Mouse (Mus musculus) spleen, postnatal 36 days (tissue): Measurements from ENCODE around the gene Me1.

Experiments used
- DNase-seq, 2 experiments: peaks; one replicate each; pipeline ENCODE4 v3.0.0; 2022; ENCODE audit warnings: low spot score in 2 of 2, mixed read lengths in 1 of 2

Me1 gene

DNA sequence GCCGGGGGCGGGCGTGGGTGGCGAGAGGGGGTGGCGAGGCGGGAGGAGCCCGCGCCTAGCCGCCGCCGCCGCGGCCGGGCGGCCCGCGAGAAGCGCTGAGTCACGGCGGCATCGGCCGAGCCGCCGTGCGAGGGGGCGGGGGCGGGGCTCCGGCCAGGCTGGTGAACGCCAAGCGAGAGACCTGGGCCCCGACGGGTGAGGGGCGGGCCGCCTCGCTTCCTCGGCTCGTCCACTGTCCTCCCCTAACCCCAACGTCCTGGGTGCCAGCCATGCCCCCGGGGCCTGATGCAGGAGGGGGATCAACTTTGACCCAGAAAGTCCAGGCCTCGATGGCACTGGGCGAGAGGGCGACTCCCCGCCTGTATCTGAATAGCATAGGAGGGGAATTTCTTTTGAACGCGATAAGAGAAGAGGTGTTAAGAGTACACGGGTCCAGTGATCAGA, at the start of gene Me1:
Gene Me1 (minus strand): TSS at position 136 of the 444 bp plus-strand sequence.
- DNase-seq, result no peak

DNA sequence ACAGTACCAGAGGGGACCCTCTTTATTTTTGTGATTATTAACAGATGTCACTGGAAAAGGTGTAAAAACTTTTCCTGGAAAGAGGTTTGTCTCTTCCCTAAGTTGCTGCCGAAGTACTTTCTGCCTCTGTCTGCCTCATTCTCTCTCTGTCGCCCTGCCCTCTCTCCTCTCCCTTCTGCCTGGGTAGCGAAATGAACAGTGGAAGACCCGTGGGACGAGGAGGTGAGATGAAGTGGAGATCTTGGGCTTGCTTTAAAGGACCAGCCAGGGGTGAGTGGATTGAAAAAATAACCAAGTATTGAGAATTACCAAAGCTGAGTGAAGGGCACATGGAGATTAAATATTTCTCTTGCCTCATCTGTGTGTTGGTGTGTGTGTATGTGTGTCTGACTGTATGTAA, 48.3 kb upstream of the Me1 start:
- no peak for DNase-seq

DNA sequence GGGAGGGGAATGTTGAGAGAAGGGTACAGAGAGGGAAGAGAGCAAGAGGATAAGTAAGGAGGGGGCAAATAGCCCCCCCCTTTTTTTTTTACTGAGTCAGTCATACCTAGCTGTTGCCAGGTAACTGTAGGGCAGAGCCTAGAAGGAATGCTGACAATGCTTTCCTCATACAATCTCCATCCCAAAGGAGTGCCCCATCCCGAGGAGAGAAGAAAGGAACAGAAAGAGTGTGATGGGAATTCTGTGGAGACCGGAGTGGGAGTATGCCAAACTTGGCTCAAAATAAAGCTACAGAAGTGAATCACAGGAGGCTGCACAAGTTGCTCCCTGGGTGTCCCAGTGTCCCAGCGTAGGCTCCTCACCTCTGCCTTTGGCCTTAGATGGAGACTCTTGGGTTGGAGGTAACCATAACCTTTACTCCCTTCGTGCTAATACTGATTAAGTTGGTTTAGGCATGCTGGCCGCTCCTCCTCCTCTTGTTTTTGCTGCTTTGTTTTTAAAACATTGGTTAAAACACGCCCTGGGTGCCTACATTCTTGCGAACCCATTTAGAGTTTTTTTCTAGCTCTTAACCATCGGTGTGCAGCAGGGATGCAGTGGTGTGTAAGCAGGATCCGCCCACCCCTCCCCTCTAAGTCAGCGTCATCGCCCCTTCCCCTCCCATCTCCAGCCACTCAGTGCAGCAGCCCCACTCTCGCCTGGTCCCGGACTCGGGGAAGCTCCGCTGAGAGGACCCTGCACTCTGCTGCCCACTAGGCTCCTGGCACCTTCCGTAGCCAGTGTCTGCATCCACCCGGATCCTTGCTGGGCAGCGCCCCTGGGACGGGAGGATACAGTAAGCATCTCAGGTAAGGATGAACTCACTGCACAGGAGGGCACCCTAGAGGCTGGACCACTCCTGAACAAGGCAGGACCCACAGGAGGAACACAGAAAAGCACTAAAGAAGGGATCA, 47.5 kb upstream of the Me1 start, which contains the start of gene Prss35:
Gene Prss35 (plus strand): TSS at position 691 of the 953 bp plus-strand sequence.
- DNase-seq, result no peak

DNA sequence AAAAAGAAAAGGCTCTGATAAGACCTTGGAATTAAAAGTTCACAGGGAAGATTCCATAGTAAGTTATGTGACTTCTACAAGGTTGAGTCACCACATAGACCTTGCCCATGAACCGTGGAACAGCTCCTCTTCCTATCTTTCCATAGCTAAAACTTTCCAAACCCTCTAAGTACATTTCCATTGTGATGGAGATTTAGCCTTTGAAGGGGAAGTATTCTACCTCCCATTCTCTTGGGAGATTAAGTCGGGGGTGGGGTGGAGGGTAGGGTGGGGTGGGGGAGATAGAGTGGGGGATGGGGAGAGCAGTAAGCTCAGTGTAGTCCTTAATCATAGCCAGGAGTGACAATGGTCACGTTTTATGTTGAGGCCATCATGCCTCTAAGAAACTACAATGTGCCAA, 44.2 kb upstream of the Me1 start:
- DNase-seq, result no peak

DNA sequence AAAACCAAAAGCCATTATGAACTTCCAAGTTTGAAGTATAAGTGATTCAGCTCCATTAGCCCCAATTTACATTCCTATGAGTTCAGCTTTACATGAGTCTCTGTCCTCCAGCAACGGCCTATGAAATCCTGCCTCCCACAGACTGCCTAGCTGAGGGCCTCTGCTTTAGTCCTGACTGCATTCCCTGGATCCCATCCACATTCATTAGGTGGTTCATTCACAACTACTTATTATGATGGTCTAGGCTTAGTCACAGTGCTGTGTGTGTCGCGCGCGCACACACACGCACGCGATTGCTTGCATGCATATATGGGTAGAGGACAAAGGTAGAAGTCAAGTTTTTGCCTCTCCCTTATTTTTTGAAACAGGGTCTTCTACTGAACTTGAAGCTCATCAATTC, 43.0 kb upstream of the Me1 start:
- DNase-seq, result no peak

DNA sequence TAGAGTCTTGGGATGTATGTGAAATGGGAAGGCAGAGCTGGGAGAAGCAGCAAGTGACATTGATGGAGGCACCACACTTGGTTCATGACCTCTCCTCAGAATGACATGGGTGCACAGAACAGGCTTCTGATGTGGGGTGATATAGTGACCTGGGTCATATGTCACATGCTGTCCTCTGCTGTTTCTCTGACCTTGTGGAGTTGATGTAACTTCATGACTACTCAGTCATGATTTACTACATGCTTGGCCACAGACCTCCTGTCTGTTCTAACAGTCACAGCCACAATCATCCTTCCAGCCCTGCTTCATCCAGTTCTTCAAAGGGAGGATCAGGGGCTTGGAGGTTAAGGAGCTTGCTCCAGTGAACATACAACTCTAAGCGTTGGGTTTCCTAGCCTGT, 42.3 kb upstream of the Me1 start:
- DNase-seq, result no peak

DNA sequence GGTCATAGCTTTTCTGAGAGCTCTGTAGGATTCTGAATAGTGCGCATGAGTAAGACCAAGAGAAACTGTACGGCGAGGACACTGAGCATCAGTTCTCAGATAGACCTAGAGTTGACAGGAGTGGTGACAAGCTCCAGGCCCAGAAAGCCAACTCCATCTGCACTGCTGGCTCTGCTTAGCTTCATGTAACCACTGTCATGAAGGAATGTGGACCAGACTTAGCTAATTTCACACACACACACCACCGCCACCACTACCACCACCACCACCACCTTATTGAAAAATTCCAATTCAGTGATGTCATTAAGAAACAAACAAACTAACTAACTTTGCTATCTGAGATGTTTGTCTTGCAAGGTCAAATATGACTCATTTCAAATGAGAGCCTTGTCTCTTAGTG, 41.2 kb upstream of the Me1 start:
- DNase-seq, result no peak

DNA sequence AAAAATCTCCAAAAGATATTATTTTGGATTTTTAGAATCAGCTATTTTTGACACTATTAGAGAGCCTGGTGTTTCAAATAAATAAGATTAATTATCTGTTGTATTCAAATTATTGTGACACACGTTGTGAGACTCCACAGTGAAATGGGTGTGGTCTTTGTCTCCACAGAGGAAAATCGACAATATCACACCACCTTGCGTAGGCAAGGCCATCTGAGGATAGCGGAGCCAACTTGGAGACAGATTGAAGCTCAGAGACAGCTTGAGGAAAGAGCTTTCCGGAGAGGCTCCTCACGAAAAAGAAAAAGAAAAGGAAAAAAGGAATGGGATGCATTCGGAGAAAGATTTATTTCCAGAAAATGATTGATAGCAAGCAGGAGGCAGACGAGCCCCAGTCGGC, 39.0 kb upstream of the Me1 start:
- DNase-seq, result no peak

DNA sequence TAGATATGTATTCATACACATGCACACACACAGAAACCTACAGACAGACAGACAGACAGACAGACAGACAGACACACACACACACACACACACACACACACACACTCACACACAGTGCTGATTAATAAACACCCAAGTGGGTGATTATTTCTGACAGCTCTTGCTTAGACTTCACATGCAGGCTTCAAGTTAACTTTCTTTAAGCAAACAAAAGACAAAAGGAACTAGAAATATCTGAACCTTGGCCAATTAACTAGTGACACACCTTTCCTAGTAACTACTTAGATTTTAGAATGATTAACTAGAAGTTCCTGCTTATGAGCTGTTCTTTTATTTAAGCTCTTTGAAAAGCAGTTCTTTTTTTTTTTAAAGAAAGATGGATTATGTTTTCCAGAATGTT, 38.6 kb upstream of the Me1 start:
- no peak for DNase-seq

DNA sequence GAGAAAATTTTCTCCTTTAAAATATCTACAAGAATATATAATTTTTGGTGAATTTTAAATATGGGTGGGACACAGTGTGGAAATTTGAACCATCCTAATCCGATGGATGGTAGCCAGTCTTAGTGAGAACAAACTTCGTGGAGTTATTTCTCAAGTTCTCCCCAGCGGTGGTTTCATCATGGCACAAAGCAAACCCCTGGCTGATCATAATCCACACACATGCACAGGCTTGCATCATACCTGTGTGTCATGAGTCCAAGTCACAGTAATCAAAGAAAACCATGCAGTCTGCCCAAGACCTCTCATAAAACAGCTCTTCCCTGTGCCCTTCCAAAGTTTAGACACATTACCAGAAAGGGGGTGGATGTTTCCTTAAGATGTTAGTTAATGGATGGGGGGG, 34.1 kb upstream of the Me1 start:
- no peak for DNase-seq

DNA sequence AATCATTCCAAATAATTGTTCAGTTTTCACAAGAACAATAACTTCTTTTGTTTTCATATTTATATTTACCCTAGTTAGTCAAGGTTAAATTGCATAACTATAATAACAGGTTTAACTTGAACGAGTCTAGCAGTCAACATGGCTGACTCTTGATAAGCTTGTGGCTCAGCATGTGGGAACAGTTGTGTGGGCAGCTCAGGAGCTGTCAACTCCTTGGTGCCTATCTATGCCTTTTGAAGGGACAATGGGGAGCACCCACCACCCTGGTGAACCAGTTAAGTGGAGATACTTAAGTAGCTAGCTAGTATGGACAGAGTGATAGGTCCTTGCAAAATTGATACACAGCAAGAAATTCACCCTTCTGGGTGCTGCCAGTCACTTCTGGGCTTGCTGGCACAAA, 33.3 kb upstream of the Me1 start:
- DNase-seq, result no peak

DNA sequence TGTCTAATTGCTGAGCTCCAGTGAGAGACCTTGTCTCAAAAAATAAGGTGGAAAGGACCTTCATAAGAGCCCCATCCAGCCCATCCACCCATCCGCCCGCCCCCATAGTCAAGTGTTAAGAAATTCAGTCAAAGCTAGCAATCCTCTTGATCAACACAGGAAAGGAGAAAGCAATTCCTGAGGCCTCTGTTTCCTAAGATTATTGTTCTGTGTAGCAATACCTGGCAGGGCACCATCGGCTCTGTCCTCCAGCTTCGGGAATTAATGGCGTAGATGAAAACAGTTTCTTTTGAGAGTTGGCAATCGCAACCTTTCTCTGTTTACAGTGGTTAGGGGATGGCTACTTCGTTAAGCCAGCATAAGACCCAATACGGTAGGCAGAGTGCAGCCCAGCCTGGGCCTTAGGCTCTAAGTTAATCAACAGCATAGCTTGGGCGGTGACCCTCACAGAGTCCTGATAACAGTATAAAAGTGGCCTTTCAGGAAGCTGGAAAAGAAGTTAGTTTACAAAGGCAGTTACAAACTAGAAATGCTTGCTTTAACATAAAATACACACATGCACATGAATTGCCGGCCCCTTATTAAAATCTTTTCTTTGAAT, 32.6 kb upstream of the Me1 start:
- DNase-seq, result no peak

DNA sequence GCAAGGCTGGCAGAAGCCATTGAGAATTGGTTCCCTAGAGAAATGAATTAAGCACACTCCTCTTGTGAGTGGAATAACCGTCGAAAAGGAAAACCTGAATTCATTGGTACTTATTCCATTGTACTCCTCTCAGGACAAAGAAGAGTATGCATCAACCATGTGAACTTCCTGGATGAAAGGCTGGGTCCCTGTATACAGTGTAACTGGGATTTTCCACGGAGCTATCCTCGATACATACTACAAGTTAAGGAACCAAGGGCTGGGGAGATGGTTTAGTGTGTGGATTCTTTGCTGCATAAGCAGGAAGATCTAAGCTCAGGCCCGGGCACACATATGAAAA, 30.6 kb upstream of the Me1 start:
- DNase-seq, result no peak

DNA sequence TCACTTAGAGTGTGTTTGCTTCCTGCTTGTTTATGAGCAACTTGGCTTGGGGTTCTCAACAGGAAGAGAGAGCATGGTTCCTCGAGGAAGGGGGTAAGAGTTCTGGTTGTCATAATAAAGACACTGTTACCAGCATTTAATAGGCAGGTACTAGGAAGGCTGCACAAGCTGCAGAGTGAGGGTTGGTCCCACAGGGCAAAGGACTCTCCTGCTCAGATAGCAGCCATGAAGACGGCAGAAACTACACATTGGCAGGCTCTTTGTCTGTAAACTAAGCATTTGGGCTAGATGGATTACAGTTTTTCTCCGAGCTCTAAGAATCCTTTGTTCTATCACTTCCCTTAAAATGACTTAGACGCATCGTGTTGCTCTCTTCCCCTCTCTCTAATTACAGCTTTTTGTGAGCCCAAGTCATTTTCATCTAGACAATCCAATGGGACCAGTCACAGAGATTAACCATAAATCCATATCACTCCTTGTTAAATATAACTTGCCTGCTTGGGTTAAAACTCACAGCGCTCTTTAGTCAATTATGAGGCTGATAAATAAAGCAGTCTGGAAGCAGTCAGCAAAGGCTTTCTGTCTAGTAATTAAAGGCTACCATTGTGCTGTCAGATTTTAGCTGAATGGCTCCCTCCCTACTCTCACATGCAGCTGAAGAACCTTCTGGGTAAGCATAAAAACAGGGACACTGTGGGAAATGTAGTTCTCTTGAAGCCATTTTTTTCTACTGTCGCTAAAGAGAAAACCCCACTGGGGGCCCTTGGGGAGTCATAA, 30.0 kb upstream of the Me1 start:
- DNase-seq, result no peak

DNA sequence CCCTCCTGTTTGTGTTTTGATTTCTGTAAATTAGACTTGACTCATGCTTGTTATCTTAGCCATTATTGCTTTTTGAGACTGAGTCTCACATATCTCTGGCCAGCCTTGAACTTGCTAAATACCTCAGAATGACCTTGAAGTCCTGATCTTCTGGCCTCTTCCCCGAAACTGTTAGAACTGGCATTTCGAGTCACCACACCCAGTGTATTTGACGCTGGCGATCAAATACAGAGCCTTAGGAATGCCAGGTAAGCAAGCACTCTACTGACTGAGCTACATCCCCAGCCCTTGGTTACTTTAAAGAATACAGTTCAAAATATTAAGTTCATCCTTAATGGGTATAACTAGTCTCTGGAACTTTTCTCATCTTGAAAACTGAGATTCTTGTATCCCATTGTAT, 29.3 kb upstream of the Me1 start:
- no peak for DNase-seq

DNA sequence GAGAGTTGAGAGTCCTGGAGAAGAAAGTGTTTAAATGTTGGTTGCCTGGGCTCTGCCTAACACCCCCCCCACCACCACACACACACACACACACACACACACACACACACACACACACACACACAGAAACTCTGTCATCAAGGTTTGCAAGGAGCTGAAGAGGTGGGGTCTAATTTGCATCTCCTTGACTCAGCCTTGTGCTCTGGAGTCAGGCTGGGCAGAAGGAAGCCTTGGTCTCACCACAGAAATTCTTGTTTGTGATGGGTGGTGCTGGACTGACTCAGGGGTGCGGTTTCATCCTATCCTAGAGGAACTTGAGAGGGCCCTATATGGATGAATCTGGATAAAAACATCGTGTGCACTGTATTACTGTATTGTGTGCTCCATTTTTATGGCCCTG, 25.0 kb upstream of the Me1 start:
- DNase-seq, result no peak

DNA sequence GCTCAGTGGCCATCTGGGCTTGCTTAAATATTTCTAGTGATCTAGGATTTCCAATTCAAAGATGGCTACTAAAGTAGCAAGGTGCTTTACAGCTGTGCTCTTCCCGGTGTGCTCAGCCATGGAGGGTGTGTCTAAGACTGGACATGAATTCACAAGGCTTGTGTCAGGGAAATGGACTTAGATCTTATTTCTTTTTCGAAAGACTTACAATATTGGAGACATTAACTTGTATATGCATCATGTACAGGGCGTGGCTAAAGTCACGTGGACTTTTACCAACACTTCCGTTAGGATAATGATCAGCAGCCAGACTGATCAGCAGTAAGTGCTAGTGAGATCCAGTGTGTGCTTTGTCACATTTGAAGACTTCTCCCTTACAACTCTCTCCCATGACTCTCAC, 24.5 kb upstream of the Me1 start:
- no peak for DNase-seq

DNA sequence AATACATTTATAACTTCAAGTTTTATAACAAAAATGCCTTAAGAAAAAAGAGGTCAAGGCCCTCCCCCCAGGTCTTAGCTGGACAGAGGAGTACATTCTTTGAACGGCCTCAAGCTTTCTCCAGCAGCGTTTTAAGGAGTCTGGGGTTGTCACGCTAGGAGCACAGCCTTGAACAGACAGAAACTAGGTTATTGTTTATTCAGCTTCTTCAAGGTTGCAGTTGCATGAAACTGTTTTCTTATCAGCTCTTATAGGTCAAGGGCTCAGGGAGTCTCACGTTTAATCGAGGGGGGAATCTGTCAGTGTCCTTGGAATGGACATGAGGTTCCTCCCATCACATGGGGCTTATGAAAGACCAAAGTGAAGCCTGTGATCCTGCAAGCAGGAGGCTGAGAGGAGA, 21.4 kb upstream of the Me1 start:
- no peak for DNase-seq

DNA sequence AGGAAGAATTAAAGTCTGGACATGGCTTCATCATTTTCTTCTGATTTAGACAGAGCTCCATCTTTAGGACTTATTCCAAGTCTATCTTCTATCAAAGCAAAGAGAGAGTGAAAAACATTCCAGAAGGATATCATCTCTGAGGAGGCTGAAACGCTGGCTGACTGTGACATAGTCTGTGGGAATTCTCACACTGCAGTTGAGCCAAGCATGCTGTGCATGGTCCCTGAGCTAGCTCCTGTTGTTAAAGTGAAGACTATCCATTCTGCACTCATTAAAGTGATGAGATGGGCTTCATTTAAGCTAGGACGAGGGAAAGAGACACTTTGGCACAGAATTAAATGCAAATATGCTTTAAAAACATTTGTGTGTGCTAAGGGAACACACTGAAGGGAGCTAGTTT, 20.8 kb upstream of the Me1 start:
- DNase-seq, result no peak

DNA sequence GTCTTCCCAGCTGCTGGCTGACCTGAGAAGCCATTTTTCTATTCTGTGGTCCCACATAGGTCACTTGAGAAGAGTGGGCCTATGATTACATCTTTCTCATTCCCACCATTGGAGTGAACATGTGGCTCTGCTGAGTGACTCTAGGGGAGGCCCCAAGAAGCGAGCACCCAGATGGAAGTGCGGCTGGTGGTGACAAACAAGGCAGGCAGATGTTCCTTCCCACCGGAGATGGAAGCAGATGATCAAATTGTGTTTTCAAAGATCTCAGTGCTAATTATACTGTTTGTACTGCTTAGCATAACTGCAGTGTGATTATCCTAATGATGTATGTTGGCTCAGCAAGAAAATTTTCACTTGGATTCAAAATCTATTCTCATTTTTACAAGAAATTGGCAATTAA, 18.3 kb upstream of the Me1 start:
- DNase-seq, result no peak

DNA sequence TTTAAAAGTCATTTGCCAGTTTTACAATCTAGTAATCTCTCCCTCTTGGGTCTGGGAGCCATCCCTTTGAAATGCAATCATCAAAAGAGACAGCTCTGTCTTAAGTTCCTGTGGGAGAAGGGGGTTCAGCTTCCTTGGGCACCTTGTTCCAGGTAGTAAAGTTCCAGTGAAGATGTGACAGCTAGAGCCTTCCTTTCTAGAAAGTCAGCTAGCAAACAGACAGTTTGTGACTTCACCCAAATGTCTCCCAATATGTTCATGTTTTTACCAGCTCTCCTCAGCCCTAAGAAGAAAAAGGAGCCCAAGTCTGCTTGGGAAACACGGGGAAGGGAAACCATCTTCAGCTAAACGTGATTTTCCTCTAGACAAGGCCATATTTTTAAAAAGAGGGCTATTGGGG, 16.9 kb upstream of the Me1 start:
- DNase-seq, result no peak

DNA sequence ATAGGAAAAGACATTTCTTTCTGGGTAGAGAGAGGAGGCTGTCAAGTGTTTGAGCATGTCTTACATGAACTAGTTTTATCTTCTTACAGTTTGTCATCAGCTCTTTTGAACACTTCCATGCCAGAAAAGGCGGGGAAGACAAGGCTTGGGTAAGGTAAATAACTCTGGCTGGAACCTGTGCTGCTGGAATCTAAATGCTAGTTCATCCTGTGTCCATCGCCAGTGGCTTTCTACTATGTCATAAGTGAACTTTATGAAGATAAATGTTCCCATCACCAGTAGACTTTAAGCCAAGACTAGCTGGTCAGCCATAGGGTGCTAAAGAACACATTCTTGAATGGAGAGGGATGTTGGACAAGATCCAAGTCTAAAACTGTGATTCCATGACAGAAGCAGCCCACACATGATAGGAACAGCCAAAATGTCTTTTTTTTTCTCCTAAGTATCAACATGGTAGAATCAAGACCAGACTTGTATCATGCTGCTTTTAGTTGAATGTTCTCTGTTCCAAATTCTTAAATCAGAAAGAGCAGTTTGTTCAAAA, 14.4 kb upstream of the Me1 start:
- DNase-seq, result no peak
